Mouse (Mus musculus) CD8-positive naive resting alpha-beta T cell, adult 57 days (primary cell): Measurements from ENCODE around the gene Zfand3. TPM values are rescaled to one million over a fixed set of nuclear protein-coding genes. Genes with fewer than 3 reads are reported as not detected.

Source experiments
- total RNA-seq: library from RNA; stranded (reverse); gene quantifications from one replicate; pipeline ENCODE4 v1.2.4, GENCODE M21; 2023

The Zfand3 gene
- total RNA-seq, result 83.0 TPM

DNA sequence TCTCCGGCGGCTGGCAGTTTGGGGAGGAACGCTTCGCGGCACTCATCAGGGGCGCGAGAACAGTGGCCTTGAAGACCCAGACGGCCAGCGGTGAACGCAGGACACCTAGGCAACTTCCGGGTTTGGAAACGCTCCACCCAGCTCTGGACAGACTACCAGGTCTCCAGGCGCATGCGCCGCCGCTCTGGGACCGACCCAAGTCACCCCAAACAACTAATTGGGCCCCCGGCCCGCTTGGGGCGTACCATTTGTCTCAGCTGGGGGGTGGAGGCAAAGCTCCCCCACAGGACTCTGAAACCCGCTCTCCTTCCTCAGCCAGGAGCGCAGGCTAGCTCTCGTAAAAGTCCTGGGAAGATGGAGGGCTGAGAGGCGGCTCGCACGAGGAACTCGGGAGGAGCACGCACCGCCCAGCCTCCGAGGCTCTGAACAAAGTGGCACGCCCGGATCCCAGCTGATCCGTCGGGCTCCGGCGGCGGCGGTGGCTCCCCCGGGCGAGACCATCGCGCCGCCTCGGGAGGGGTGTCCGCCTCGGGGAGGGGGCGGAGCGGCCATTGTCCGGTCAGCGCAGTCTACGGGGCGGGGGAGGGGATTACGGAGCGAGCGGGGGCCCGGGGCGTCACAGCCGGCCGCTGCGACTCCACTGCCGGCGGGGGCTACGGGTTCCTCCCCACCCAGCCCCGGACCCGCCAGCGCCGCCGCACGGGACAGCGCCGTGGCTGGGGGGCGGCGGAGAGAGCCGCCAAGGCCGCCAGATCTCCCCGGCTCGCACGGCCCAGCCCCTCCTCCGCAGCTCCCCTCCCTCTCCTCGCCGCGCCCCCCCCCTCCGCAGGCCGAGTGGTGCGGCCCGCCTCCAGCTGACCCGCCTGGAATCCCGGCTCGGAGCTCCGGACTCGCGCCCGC is at the start of gene Zfand3:
Gene Zfand3, plus strand, starts transcription at position 531 of the 900 bp plus-strand sequence.

DNA sequence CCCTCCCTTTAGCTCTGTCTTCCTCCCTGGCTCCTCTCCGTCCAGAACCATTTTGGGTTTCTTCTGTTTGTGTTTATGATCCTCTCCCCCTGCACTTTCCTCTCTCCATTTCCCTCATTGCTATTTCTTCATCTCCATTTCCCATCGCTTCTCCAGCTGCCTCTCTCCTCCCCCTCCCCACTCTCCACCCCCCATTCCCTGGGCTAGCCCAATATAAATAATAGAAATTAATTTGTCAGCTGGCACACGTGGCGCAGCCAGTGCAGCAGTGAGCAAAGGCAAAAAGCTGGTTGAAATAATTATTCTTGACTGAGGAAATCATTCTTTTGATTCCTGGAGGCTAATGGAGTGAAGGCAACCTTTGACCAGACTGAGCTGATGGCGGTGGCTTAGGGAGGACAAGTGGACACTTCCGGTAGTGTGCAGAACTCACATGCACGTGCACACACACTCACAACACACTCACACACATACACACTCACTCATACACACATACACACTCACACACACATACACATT is 34.4 kb upstream of the Zfand3 start, which contains the start of gene Mdga1:
Gene Mdga1, minus strand, starts transcription at position 51 of the 519 bp plus-strand sequence.

Other genes starting within 250 kb of the Zfand3 start
- gene Mdga1, start 34.6 kb upstream of the Zfand3 start, total RNA-seq, result not detected